Comparison of ENCODE assay signal across 19 mouse cellular contexts in the genomic region with DNA sequence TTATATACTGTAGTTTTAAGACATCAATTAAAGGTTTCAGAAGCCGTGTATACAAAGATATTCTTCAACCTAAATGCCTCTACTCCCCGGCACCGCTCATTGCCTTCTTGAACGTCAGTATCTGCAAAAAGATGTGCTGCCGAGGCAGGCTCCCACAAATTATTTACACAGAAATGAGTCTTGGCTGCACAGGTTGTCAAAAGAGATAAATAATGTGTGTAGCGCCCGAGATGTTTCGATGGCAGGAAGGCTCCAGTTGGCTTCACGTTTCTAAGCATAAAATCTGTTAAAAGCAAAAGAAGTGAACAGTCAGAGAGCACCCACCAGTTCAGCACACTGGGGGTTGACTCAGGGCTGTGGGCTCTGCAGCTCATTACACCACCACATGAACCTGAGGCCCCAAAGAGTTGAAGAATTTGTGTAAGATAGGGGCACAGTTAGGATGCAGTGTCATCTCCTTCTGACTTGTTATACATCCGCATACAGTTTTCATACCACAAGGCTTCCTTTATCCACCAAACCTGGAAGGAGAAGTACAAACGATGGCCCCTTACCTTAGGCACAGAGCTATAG.
DNase-seq lines count a peak whose midpoint lies in the region; ATAC-seq lines count a peak whose summit lies in the region.
"Had no signal": no experiment of that assay in that cellular context is flagged by ENCODE, and none has a peak within 500 bp of the region (broad histone marks: within the 10 kb centered on the region; RNA-seq: fewer than 3 reads in every experiment).

No protein-coding gene starts in this region.

- WGBS in heart, embryonic 10.5 days, result 85% methylated on average over 11 of the region's 11 CpGs
- 49% methylated on average over 11 of the region's 11 CpGs for WGBS in neural tube, embryonic 13.5 days
- WGBS in midbrain, embryonic 15.5 days, result 58% methylated on average over 11 of the region's 11 CpGs

- H3K4me2 ChIP-seq in neural tube, embryonic 13.5 days, result peak overlapping the region; percentile 20
- H3K4me2 ChIP-seq in midbrain, embryonic 15.5 days, result no peak overlapping the region
- H3K4me2 ChIP-seq: heart, embryonic 12.5 days; liver, embryonic 12.5 days had no signal

- no peaks in the 10 kb centered on the region for H3K27me3 ChIP-seq in heart, embryonic 10.5 days (ENCODE audit: insufficient read depth, poor library complexity, severe bottlenecking)
- H3K27me3 ChIP-seq in neural tube, embryonic 13.5 days, result no peaks in the 10 kb centered on the region
- no peaks in the 10 kb centered on the region for H3K27me3 ChIP-seq in midbrain, embryonic 15.5 days (replicated peaks)
- H3K27me3 ChIP-seq: embryonic facial prominence, embryonic 13.5 days; heart, embryonic 12.5 days; liver, embryonic 12.5 days had no signal

- H3K4me1 ChIP-seq in heart, embryonic 10.5 days, result no peaks in the 10 kb centered on the region
- H3K4me1 ChIP-seq in neural tube, embryonic 13.5 days (replicated peaks), result peaks cover 16% of the 10 kb centered on the region
- H3K4me1 ChIP-seq in midbrain, embryonic 15.5 days, result peaks cover 4% of the 10 kb centered on the region; the same call in 1 of the 2 replicates
- H3K4me1 ChIP-seq: heart, embryonic 12.5 days; liver, embryonic 12.5 days had no signal

- H3K4me3 ChIP-seq in heart, embryonic 10.5 days, result no peak overlapping the region
- H3K4me3 ChIP-seq in neural tube, embryonic 13.5 days, result no peak overlapping the region
- H3K4me3 ChIP-seq in midbrain, embryonic 15.5 days, result no peak overlapping the region
- H3K4me3 ChIP-seq: embryonic facial prominence, embryonic 13.5 days; heart, embryonic 12.5 days; liver, embryonic 12.5 days had no signal

- ATAC-seq in neural tube, embryonic 13.5 days (ENCODE audit: low read depth), result 0 out of 2 replicates have a peak, but pooled peaks have one; percentile 67
- ATAC-seq in midbrain, embryonic 15.5 days (replicated peaks), result peak; percentile 42
- ATAC-seq: liver, embryonic 12.5 days had no signal

- intact Hi-C loops in heart, postnatal 14 days (cut with DNase I), result no loop called here

- DNase-seq in heart, embryonic 10.5 days (ENCODE audit: low spot score), result peak; percentile 11
- DNase-seq in heart, postnatal 14 days, result no peak
- no peak for DNase-seq in neural tube, embryonic 10.5 days (ENCODE audit: extremely low spot score, low spot score)
- DNase-seq in kidney, postnatal 14 days, result no peak
- no peak for DNase-seq in spleen, postnatal 4 days (ENCODE audit: low spot score in 2 of 2)
- DNase-seq: adrenal gland, adult 2 months; cerebellum, adult 9-11 months; gastrocnemius, postnatal 36 days; kidney, adult 9 months; kidney, postnatal 36 days; left cerebral cortex, postnatal 4 days; lung, adult 2 months; lung, postnatal 4 days; thymus, postnatal 36 days had no signal

- H3K36me3 ChIP-seq in heart, embryonic 10.5 days, result no peaks in the 10 kb centered on the region
- no peaks in the 10 kb centered on the region for H3K36me3 ChIP-seq in neural tube, embryonic 13.5 days
- no peaks in the 10 kb centered on the region for H3K36me3 ChIP-seq in midbrain, embryonic 15.5 days (replicated peaks)
- H3K36me3 ChIP-seq: embryonic facial prominence, embryonic 13.5 days; heart, embryonic 12.5 days; liver, embryonic 12.5 days had no signal

- no peak overlapping the region for H3K27ac ChIP-seq in heart, embryonic 10.5 days
- H3K27ac ChIP-seq in neural tube, embryonic 13.5 days (replicated peaks), result peak overlapping the region; percentile 25
- peak overlapping the region; percentile 48 for H3K27ac ChIP-seq in midbrain, embryonic 15.5 days
- H3K27ac ChIP-seq: liver, embryonic 12.5 days had no signal

- no peaks in the 10 kb centered on the region for H3K9me3 ChIP-seq in heart, embryonic 10.5 days
- H3K9me3 ChIP-seq in neural tube, embryonic 13.5 days, result no peaks in the 10 kb centered on the region
- H3K9me3 ChIP-seq in midbrain, embryonic 15.5 days, result no peaks in the 10 kb centered on the region
- H3K9me3 ChIP-seq: embryonic facial prominence, embryonic 13.5 days; heart, embryonic 12.5 days; liver, embryonic 12.5 days had no signal

- no peak overlapping the region for H3K9ac ChIP-seq in neural tube, embryonic 13.5 days
- H3K9ac ChIP-seq in midbrain, embryonic 15.5 days, result no peak overlapping the region
- H3K9ac ChIP-seq: embryonic facial prominence, embryonic 13.5 days; heart, embryonic 12.5 days; liver, embryonic 12.5 days had no signal
